Mouse (Mus musculus) CH12.LX (cell line): ENCODE measurements around the gene Tmem245. TPM values are rescaled to one million over a fixed set of nuclear protein-coding genes. Genes with fewer than 3 reads are reported as not detected.

Source experiments
- DNase-seq: peaks from one replicate; pipeline ENCODE4 v3.0.0-alpha.2; 2013; ENCODE audit errors: extremely low read depth
- H3K27ac ChIP-seq: 2 replicates; pipeline ENCODE4 v1.5.1; 2012; ENCODE audit warnings: low read depth, mild to moderate bottlenecking, control low read depth, moderate library complexity; ENCODE audit not compliant: insufficient read depth
- H3K27me3 ChIP-seq: replicated peaks from 2 replicates; pipeline ENCODE3; 2012; ENCODE audit warnings: inconsistent platforms
- H3K36me3 ChIP-seq, 2 experiments: replicated peaks in 1 of 2; 2 replicates each; pipeline versions ENCODE3 to v1.6.1; 2012; ENCODE audit warnings: inconsistent platforms in 1 of 2, low read length in 1 of 2, mild to moderate bottlenecking in 1 of 2, mixed read lengths in 1 of 2, moderate library complexity in 1 of 2; ENCODE audit not compliant: control insufficient read depth in 1 of 2, insufficient read depth in 1 of 2
- H3K4me1 ChIP-seq, 2 experiments: 2 replicates each; pipeline ENCODE4 v1.6.1; 2012; ENCODE audit warnings: inconsistent platforms in 1 of 2, moderate library complexity in 1 of 2; ENCODE audit not compliant: insufficient read depth in 2 of 2, control insufficient read depth in 1 of 2
- H3K4me2 ChIP-seq: 2 replicates; pipeline ENCODE4 v1.6.1; 2012; ENCODE audit warnings: low read depth, mild to moderate bottlenecking, control low read depth; ENCODE audit not compliant: poor library complexity, insufficient read depth, severe bottlenecking
- H3K4me3 ChIP-seq, 3 experiments: fragments of 150-350 bp in 1 of 3; sonication (generic) in 1 of 3; replicated peaks in 1 of 3; 2 replicates each; pipeline versions ENCODE3 to v1.5.1; 2011 to 2012; ENCODE audit warnings: low read depth in 2 of 3, low read length in 2 of 3, mild to moderate bottlenecking in 2 of 3, moderate library complexity in 2 of 3, control low read depth in 1 of 3, improper control_type of control experiment in 1 of 3, inconsistent platforms in 1 of 3, mixed read lengths in 1 of 3; ENCODE audit not compliant: poor library complexity in 1 of 3
- H3K79me2 ChIP-seq: replicated peaks from 2 replicates; pipeline ENCODE4 v1.6.1; 2012; ENCODE audit warnings: mild to moderate bottlenecking, moderate library complexity; ENCODE audit not compliant: control insufficient read depth, poor library complexity, insufficient read depth, severe bottlenecking; ENCODE audit errors: extremely low read depth
- H3K9ac ChIP-seq: 2 replicates; pipeline ENCODE4 v1.6.1; 2012; ENCODE audit warnings: low read depth, mild to moderate bottlenecking, control low read depth, moderate library complexity; ENCODE audit not compliant: insufficient read depth
- H3K9me3 ChIP-seq: replicated peaks from 2 replicates; pipeline ENCODE3; 2012; ENCODE audit warnings: low read length, inconsistent platforms, mixed read lengths
- CHD1 ChIP-seq: IDR thresholded peaks from 2 replicates; pipeline ENCODE4 v1.6.1; 2012; ENCODE audit warnings: low read depth, low read length, improper control_type of control experiment, inconsistent platforms
- CHD2 ChIP-seq: IDR thresholded peaks from 2 replicates; pipeline ENCODE4 v1.6.1; 2011; ENCODE audit warnings: low read length, improper control_type of control experiment
- CTCF ChIP-seq, 2 experiments: IDR thresholded peaks in 1 of 2; conservative IDR thresholded peaks in 1 of 2; 2 replicates each; pipeline ENCODE4 v1.5.1; 2011 to 2012; ENCODE audit warnings: low read depth in 2 of 2, low read length in 2 of 2, improper control_type of control experiment in 1 of 2, inconsistent platforms in 1 of 2, mild to moderate bottlenecking in 1 of 2, moderate library complexity in 1 of 2
- E2F4 ChIP-seq: IDR thresholded peaks from 2 replicates; pipeline ENCODE4 v1.6.1; 2011; ENCODE audit warnings: low read depth, low read length, improper control_type of control experiment; ENCODE audit not compliant: insufficient replicate concordance
- ELF1 ChIP-seq: IDR thresholded peaks from 2 replicates; pipeline ENCODE4 v1.6.1; 2014; ENCODE audit warnings: low read depth, mild to moderate bottlenecking, inconsistent platforms, low read length, improper control_type of control experiment
- EP300 ChIP-seq: IDR thresholded peaks from 2 replicates; pipeline ENCODE4 v1.6.1; 2011; ENCODE audit warnings: low read length, improper control_type of control experiment
- ETS1 ChIP-seq: conservative IDR thresholded peaks from 2 replicates; pipeline ENCODE4 v1.6.1; 2012; ENCODE audit warnings: low read depth, mild to moderate bottlenecking, inconsistent platforms, low read length, improper control_type of control experiment, moderate library complexity
- GABPA ChIP-seq: IDR thresholded peaks from 2 replicates; pipeline ENCODE4 v1.6.1; 2012; ENCODE audit warnings: low read depth, low read length, improper control_type of control experiment, inconsistent platforms; ENCODE audit not compliant: insufficient replicate concordance
- HCFC1 ChIP-seq: IDR thresholded peaks from 2 replicates; pipeline ENCODE4 v1.6.1; 2012; ENCODE audit warnings: low read depth, mild to moderate bottlenecking, inconsistent platforms, low read length, improper control_type of control experiment
- IRF4 ChIP-seq: IDR thresholded peaks from 2 replicates; pipeline ENCODE4 v1.6.1; 2014; ENCODE audit warnings: low read depth, mild to moderate bottlenecking, inconsistent platforms, low read length, improper control_type of control experiment
- JUN ChIP-seq: IDR thresholded peaks from 2 replicates; pipeline ENCODE4 v1.6.1; 2011; ENCODE audit warnings: low read depth, mild to moderate bottlenecking, low read length, improper control_type of control experiment, moderate library complexity; ENCODE audit not compliant: insufficient read depth
- MAFK ChIP-seq: IDR thresholded peaks from 2 replicates; pipeline ENCODE4 v1.6.1; 2011; ENCODE audit warnings: low read length, improper control_type of control experiment; ENCODE audit not compliant: insufficient replicate concordance
- MAX ChIP-seq: IDR thresholded peaks from 2 replicates; pipeline ENCODE4 v1.6.1; 2011; ENCODE audit warnings: low read length, improper control_type of control experiment
- MAZ ChIP-seq: IDR thresholded peaks from 2 replicates; pipeline ENCODE4 v1.6.1; 2012; ENCODE audit warnings: low read depth, mild to moderate bottlenecking, inconsistent platforms, low read length, improper control_type of control experiment, moderate library complexity
- MEF2A ChIP-seq: IDR thresholded peaks from 2 replicates; pipeline ENCODE4 v1.6.1; 2014; ENCODE audit warnings: low read depth, mild to moderate bottlenecking, inconsistent platforms, low read length, improper control_type of control experiment, borderline replicate concordance
- MXI1 ChIP-seq: IDR thresholded peaks from 2 replicates; pipeline ENCODE4 v1.6.1; 2011; ENCODE audit warnings: mild to moderate bottlenecking, low read depth, low read length, improper control_type of control experiment
- NELFE ChIP-seq: IDR thresholded peaks from 2 replicates; pipeline ENCODE4 v1.6.1; 2011; ENCODE audit warnings: low read depth, low read length, improper control_type of control experiment
- NRF1 ChIP-seq: IDR thresholded peaks from 2 replicates; pipeline ENCODE4 v1.6.1; 2014; ENCODE audit warnings: low read depth, mild to moderate bottlenecking, inconsistent platforms, low read length, improper control_type of control experiment, moderate library complexity
- PAX5 ChIP-seq: IDR thresholded peaks from 2 replicates; pipeline ENCODE4 v1.6.1; 2012; ENCODE audit warnings: low read length, inconsistent platforms, mixed read lengths
- POLR2A ChIP-seq: IDR thresholded peaks from 2 replicates; pipeline ENCODE4 v1.6.1; 2011; ENCODE audit warnings: low read depth, mild to moderate bottlenecking, improper control_type of control experiment, low read length
- POLR2AphosphoS2 ChIP-seq: IDR thresholded peaks from 2 replicates; pipeline ENCODE4 v1.6.1; 2011; ENCODE audit warnings: low read depth, low read length, improper control_type of control experiment
- RCOR1 ChIP-seq: conservative IDR thresholded peaks from 2 replicates; pipeline ENCODE4 v1.6.1; 2012; ENCODE audit warnings: low read depth, mild to moderate bottlenecking, inconsistent platforms, low read length, improper control_type of control experiment
- SIN3A ChIP-seq: IDR thresholded peaks from 2 replicates; pipeline ENCODE4 v1.6.1; 2012; ENCODE audit warnings: low read length, improper control_type of control experiment, inconsistent platforms
- SMC3 ChIP-seq: IDR thresholded peaks from 2 replicates; pipeline ENCODE4 v1.6.1; 2011; ENCODE audit warnings: low read depth, low read length, improper control_type of control experiment
- TBP ChIP-seq: conservative IDR thresholded peaks from 2 replicates; pipeline ENCODE4 v1.6.1; 2011; ENCODE audit warnings: low read depth, low read length, improper control_type of control experiment
- TCF12 ChIP-seq: IDR thresholded peaks from 2 replicates; pipeline ENCODE4 v1.6.1; 2014; ENCODE audit warnings: low read depth, mild to moderate bottlenecking, inconsistent platforms, low read length, improper control_type of control experiment
- UBTF ChIP-seq: IDR thresholded peaks from 2 replicates; pipeline ENCODE4 v1.6.1; 2012; ENCODE audit warnings: low read depth, mild to moderate bottlenecking, inconsistent platforms, low read length, improper control_type of control experiment, moderate library complexity
- USF2 ChIP-seq: conservative IDR thresholded peaks from 2 replicates; pipeline ENCODE4 v1.6.1; 2011; ENCODE audit warnings: low read depth, low read length, improper control_type of control experiment
- ZC3H11A ChIP-seq: IDR thresholded peaks from 2 replicates; pipeline ENCODE4 v1.6.1; 2012; ENCODE audit warnings: low read depth, mild to moderate bottlenecking, inconsistent platforms, low read length, improper control_type of control experiment
- ZKSCAN1 ChIP-seq: IDR thresholded peaks from 2 replicates; pipeline ENCODE4 v1.6.1; 2012; ENCODE audit warnings: low read depth, inconsistent platforms, low read length, improper control_type of control experiment, borderline replicate concordance
- ZMIZ1 ChIP-seq: IDR thresholded peaks from 2 replicates; pipeline ENCODE4 v1.6.1; 2012; ENCODE audit warnings: low read depth, mild to moderate bottlenecking, inconsistent platforms, low read length, improper control_type of control experiment
- ZNF384 ChIP-seq: IDR thresholded peaks from 2 replicates; pipeline ENCODE4 v1.6.1; 2012; ENCODE audit warnings: low read depth, low read length, improper control_type of control experiment, inconsistent platforms
- dilution Hi-C: fragments of 300-500 bp; cut with MboI; formaldehyde crosslinking; loops from 2 replicates; pipeline ENCODE4 v1.14.3; 2020; ENCODE audit warnings: low sequenced_read_pairs; ENCODE audit not compliant: extremely low pct_unique_long_range_greater_than_20kb, extremely low pct_ligation_motif_present
- in situ Hi-C: fragments of 300-500 bp; cut with MboI; formaldehyde crosslinking; loops from 3 replicates; pipeline ENCODE4 v1.14.3; 2019; ENCODE audit warnings: low sequenced_read_pairs, low pct_ligation_motif_present, low pct_unique_long_range_greater_than_20kb, mixed read lengths
- polyA plus RNA-seq: library from polyadenylated mRNA; unstranded; fragments of >175 nt; gene quantifications from 2 replicates; pipeline ENCODE4 v1.2.1, GENCODE M21; 2012; ENCODE audit warnings: low read depth; ENCODE audit not compliant: insufficient read length
- total RNA-seq, 2 experiments: library from RNA; depleted of rRNA; stranded (reverse); fragments of 300-350 nt in 1 of 2; fragments of >200 nt in 1 of 2; gene quantifications; 2 replicates each; pipeline ENCODE4 v1.2.3; 2012 to 2014

Gene Tmem245
- total and polyA plus RNA-seq, 3 experiments = 4.4 to 9.0 (median 5.6) TPM

DNA sequence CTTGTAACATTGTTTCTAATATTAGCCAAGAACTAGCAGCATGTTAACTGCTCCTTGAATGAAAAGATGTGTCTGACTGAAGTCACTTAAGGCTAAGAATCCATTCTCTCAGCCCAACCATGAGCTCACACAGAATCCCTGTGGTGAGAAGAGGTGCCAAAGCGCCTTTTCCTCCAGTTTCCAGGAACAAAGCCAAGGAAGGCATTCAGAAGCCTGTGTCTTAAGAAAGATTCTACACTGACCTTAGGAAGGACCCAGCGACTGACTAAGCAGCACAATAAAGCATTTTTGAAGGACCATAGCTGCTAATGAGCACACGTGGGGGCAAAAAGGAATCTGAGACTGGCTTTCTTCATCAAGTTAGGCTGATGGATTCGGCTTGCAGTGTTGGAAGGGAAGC is 81.3 kb downstream of the Tmem245 start:
- Histone ChIP-seq H3K9ac (no peak overlapping the region), H3K79me2 (no peaks in the 10 kb centered on the region), H3K36me3 (peaks cover 0 to 9% of the 10 kb centered on the region in 2 experiments), H3K4me3 (no peak overlapping the region), H3K27me3 (no peaks in the 10 kb centered on the region), H3K4me2 (no peak overlapping the region), H3K27ac (no peak overlapping the region), H3K4me1 (peaks cover 3 to 10% of the 10 kb centered on the region in 2 experiments), H3K9me3 (no peaks in the 10 kb centered on the region)
- dilution Hi-C loops = no loop called here
- TF ChIP-seq PAX5 (no peak), E2F4 (no peak), POLR2AphosphoS2 (no peak), MAZ (no peak), ZNF384 (no peak), UBTF (no peak), ELF1 (no peak), NRF1 (no peak), ZMIZ1 (no peak), ZKSCAN1 (no peak), NELFE (no peak), SMC3 (no peak), MEF2A (no peak), CHD2 (no peak), SIN3A (no peak), JUN (no peak), RCOR1 (no peak), CHD1 (no peak), MXI1 (no peak), POLR2A (no peak)
- in situ Hi-C loops = no loop called here
- no peak for DNase-seq

DNA sequence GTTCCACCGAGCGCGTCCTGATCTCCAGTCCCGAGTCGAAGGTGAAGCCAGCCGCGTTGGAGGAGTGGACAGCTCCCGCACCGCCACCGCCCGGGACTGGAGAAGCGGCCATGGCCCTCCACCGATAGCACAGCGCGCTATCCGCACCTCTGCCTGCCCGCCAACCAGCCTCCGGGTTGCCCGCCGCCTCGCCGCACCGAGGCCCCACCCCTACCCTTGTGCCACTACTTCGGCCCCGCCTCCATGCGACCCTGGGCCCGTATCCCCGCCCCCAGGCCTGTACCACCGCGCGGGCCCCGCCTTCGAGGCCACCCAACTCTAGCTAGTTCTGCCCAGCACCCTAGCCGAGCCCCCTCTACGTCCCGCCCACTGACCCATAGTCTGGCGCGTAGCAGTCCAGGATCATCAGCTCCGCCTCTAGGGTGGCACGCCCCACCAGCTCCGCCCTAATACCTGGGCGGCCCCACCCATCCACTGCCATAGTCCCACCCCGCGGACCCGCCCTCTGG is 82.2 kb downstream of the Tmem245 start, which contains the start of gene Ctnnal1:
Gene Ctnnal1 (minus strand): TSS at position 186 of the 509 bp plus-strand sequence.
- peak; percentile 92 for DNase-seq
- peak within 1 kb of the TSS; percentile 68 for H3K9ac ChIP-seq
- H3K9me3 ChIP-seq = no peaks in the 10 kb centered on the region
- in situ Hi-C loops = no loop called here
- H3K27me3 ChIP-seq = no peaks in the 10 kb centered on the region
- peaks cover 3 to 10% of the 10 kb centered on the region in 2 experiments for H3K4me1 ChIP-seq
- no peaks in the 10 kb centered on the region for H3K79me2 ChIP-seq
- H3K4me2 ChIP-seq = peak within 1 kb of the TSS; percentile 85
- H3K36me3 ChIP-seq = peaks cover 0 to 9% of the 10 kb centered on the region in 2 experiments
- no peak within 1 kb of the TSS for H3K27ac ChIP-seq
- H3K4me3 ChIP-seq = peak within 1 kb of the TSS; percentile 49 to 90 (median 68)
- dilution Hi-C loops = no loop called here
- no peak for TF ChIP-seq ELF1
- TF ChIP-seq MAFK = no peak
- no peak for TF ChIP-seq EP300
- TF ChIP-seq USF2 = no peak
- TF ChIP-seq IRF4 = 0 out of 2 replicates have a peak, but pooled peaks have one; percentile 7
- TF ChIP-seq JUN = no peak
- TF ChIP-seq TCF12 = peak; percentile 27; the same call in 1 of the 2 replicates
- TF ChIP-seq GABPA = no peak
- no peak for TF ChIP-seq MAZ
- TF ChIP-seq NELFE = 0 out of 2 replicates have a peak, but pooled peaks have one; percentile 25
- TF ChIP-seq ETS1 = no peak
- TF ChIP-seq POLR2AphosphoS2 = no peak
- no peak for TF ChIP-seq HCFC1
- TF ChIP-seq CHD1 = no peak
- TF ChIP-seq ZMIZ1 = peak; percentile 36; the same call in 1 of the 2 replicates
- TF ChIP-seq MAX = no peak
- TF ChIP-seq POLR2A = peak; percentile 69
- no peak for TF ChIP-seq NRF1
- TF ChIP-seq ZC3H11A = no peak
- no peak for TF ChIP-seq E2F4
- no peak for TF ChIP-seq CTCF (conservative IDR thresholded peaks at IDR 0.05 in 1 of 2, IDR thresholded peaks at IDR 0.05 in 1 of 2; ENCODE audit: low read depth in 2 of 2, low read length in 2 of 2)
- no peak for TF ChIP-seq RCOR1
- TF ChIP-seq TBP = no peak
- no peak for TF ChIP-seq PAX5
- TF ChIP-seq SMC3 = no peak
